Mouse (Mus musculus): Measurements from ENCODE around the gene Zfp182.

- no peak for TF ChIP-seq CTCF (IDR thresholded peaks at IDR 0.05; ENCODE audit: low read depth)
- TF ChIP-seq EP300 (IDR thresholded peaks at IDR 0.05; ENCODE audit: low read depth): no peak
These were observed 27.7 kb upstream of the Zfp182 start for GRCm38 (mm10) chrX:21089867-21090239.
